Mouse (Mus musculus): ENCODE measurements at regions not wholly inside any gene's neighbourhood (a gene's known extent, or its start where the extent isn't known, plus 50 kb on each side); places are given as distances from the start of the nearest gene placed in this dataset.
"Not testable (repeated sequence)": the region's sequence is repeated elsewhere in the genome, so short reads cannot be mapped to it uniquely, and the experiment has no call there.

GRCm38 (mm10) chr3:21627048-21627447 is 449.4 kb upstream of the Tbl1xr1 start:
- DNase-seq: not testable (repeated sequence)

GRCm38 (mm10) chr3:21633600-21634221 is 442.7 kb upstream of the Tbl1xr1 start:
- peak; percentile 19 for DNase-seq

GRCm38 (mm10) chr3:21634675-21635204 is 441.7 kb upstream of the Tbl1xr1 start:
- DNase-seq: no peak

- DNase-seq: no peak
These were observed 437.6 kb upstream of the Tbl1xr1 start for GRCm38 (mm10) chr3:21638886-21639285.

- DNase-seq: no peak
These were observed 436.9 kb upstream of the Tbl1xr1 start for GRCm38 (mm10) chr3:21639576-21639975.

GRCm38 (mm10) chr3:21644086-21644485 is 432.4 kb upstream of the Tbl1xr1 start:
- DNase-seq: no peak

GRCm38 (mm10) chr3:21645268-21645667 is 431.2 kb upstream of the Tbl1xr1 start:
- DNase-seq: no peak

- no peak for DNase-seq
These were observed 426.5 kb upstream of the Tbl1xr1 start for GRCm38 (mm10) chr3:21649885-21650469.

- DNase-seq: no peak
These were observed 421.2 kb upstream of the Tbl1xr1 start for GRCm38 (mm10) chr3:21655301-21655700.

GRCm38 (mm10) chr3:21667349-21668143 is 408.9 kb upstream of the Tbl1xr1 start:
- no peak for DNase-seq

- no peak for DNase-seq
These were observed 404.6 kb upstream of the Tbl1xr1 start for GRCm38 (mm10) chr3:21671885-21672284.

- no peak for DNase-seq
These were observed 404.0 kb upstream of the Tbl1xr1 start for GRCm38 (mm10) chr3:21672492-21672891.

GRCm38 (mm10) chr3:21673466-21673865 is 403.0 kb upstream of the Tbl1xr1 start:
- DNase-seq: no peak

- no peak for DNase-seq
These were observed 398.2 kb upstream of the Tbl1xr1 start for GRCm38 (mm10) chr3:21678265-21678664.

GRCm38 (mm10) chr3:21678734-21679133 is 397.7 kb upstream of the Tbl1xr1 start:
- DNase-seq: no peak

- not testable (repeated sequence) for DNase-seq
These were observed 378.3 kb upstream of the Tbl1xr1 start for GRCm38 (mm10) chr3:21697980-21698672.

GRCm38 (mm10) chr3:21699526-21699925 is 376.9 kb upstream of the Tbl1xr1 start:
- no peak for DNase-seq

- DNase-seq: no peak
These were observed 376.1 kb upstream of the Tbl1xr1 start for GRCm38 (mm10) chr3:21700326-21700725.

GRCm38 (mm10) chr3:21726747-21727505 is 349.5 kb upstream of the Tbl1xr1 start:
- DNase-seq: no peak

- DNase-seq: no peak
These were observed 348.4 kb upstream of the Tbl1xr1 start for GRCm38 (mm10) chr3:21728019-21728418.

GRCm38 (mm10) chr3:21729328-21729727 is 347.1 kb upstream of the Tbl1xr1 start:
- no peak for DNase-seq

GRCm38 (mm10) chr3:21735688-21736087 is 340.8 kb upstream of the Tbl1xr1 start:
- DNase-seq: not testable (repeated sequence)
